Mouse (Mus musculus): ENCODE results near the gene Reps2. TPM values are rescaled to one million over a fixed set of nuclear protein-coding genes. Genes with fewer than 3 reads are reported as not detected.

The Reps2 gene
- total and polyA plus RNA-seq, 2 experiments from 2014 or later: 0.07 to 0.42 TPM

- 33% methylated on average over 2 of the region's 2 CpGs for WGBS
- DNase-seq (ENCODE audit: low spot score): peak; percentile 24
These were observed 116.2 kb downstream of the Reps2 start for GRCm38 (mm10) chrX:162527240-162527639.

GRCm38 (mm10) chrX:162521831-162522514 lies 121.5 kb downstream of the Reps2 start:
- no peak overlapping the region for H3K4me3 ChIP-seq (ENCODE audit: low read depth, low read length)
- no peaks in the 10 kb centered on the region for H3K9me3 ChIP-seq (replicated peaks; ENCODE audit: control insufficient read depth, low read length)
- 57% methylated on average over 9 of the region's 9 CpGs for WGBS
- no peak overlapping the region for H3K9ac ChIP-seq (replicated peaks; ENCODE audit: low read depth, low read length)
- no peak overlapping the region for H3K27ac ChIP-seq (ENCODE audit: low read depth)
- H3K27me3 ChIP-seq (ENCODE audit: control insufficient read depth, insufficient read depth, low read length): no peaks in the 10 kb centered on the region
- no peak for TF ChIP-seq EP300 (IDR thresholded peaks at IDR 0.05; ENCODE audit: low read depth)
- TF ChIP-seq CTCF (IDR thresholded peaks at IDR 0.05; ENCODE audit: low read depth): no peak
- no peaks in the 10 kb centered on the region for H3K36me3 ChIP-seq (replicated peaks; ENCODE audit: control insufficient read depth, insufficient read depth, low read length)
- H3K4me2 ChIP-seq (ENCODE audit: low read depth, low read length): no peak overlapping the region
- no peak for DNase-seq (ENCODE audit: low spot score)
- no peak for ATAC-seq (ENCODE audit: insufficient read depth, low read depth)
- H3K4me1 ChIP-seq (ENCODE audit: control insufficient read depth, insufficient read depth): no peaks in the 10 kb centered on the region

More at GRCm38 (mm10) chrX:162527240-162527639, 116.2 kb downstream of the Reps2 start:
- no peak overlapping the region for H3K4me3 ChIP-seq (ENCODE audit: low read depth, low read length)
- no peak overlapping the region for H3K4me2 ChIP-seq (ENCODE audit: low read depth, low read length)
- no peaks in the 10 kb centered on the region for H3K27me3 ChIP-seq (ENCODE audit: control insufficient read depth, insufficient read depth, low read length)
- no peaks in the 10 kb centered on the region for H3K9me3 ChIP-seq (replicated peaks; ENCODE audit: control insufficient read depth, low read length)
- no peaks in the 10 kb centered on the region for H3K4me1 ChIP-seq (ENCODE audit: control insufficient read depth, insufficient read depth)
- TF ChIP-seq CTCF (IDR thresholded peaks at IDR 0.05; ENCODE audit: low read depth) (peak; percentile 70), EP300 (IDR thresholded peaks at IDR 0.05; ENCODE audit: low read depth) (no peak)
- no peak; the same call in 1 of the 2 replicates for ATAC-seq (ENCODE audit: insufficient read depth, low read depth)
- H3K9ac ChIP-seq (replicated peaks; ENCODE audit: low read depth, low read length): no peak overlapping the region
- no peak overlapping the region for H3K27ac ChIP-seq (ENCODE audit: low read depth)
- no peaks in the 10 kb centered on the region for H3K36me3 ChIP-seq (replicated peaks; ENCODE audit: control insufficient read depth, insufficient read depth, low read length)

GRCm38 (mm10) chrX:162521197-162521596 lies 122.3 kb downstream of the Reps2 start:
- no peak overlapping the region for H3K27ac ChIP-seq (ENCODE audit: low read depth)
- H3K9me3 ChIP-seq (replicated peaks; ENCODE audit: control insufficient read depth, low read length): no peaks in the 10 kb centered on the region
- H3K36me3 ChIP-seq (replicated peaks; ENCODE audit: control insufficient read depth, insufficient read depth, low read length): no peaks in the 10 kb centered on the region
- no peak overlapping the region for H3K4me3 ChIP-seq (ENCODE audit: low read depth, low read length)
- no peak for DNase-seq (ENCODE audit: low spot score)
- WGBS: 62% methylated on average over 4 of the region's 4 CpGs
- H3K9ac ChIP-seq (replicated peaks; ENCODE audit: low read depth, low read length): no peak overlapping the region
- no peaks in the 10 kb centered on the region for H3K4me1 ChIP-seq (ENCODE audit: control insufficient read depth, insufficient read depth)
- no peak for ATAC-seq (ENCODE audit: insufficient read depth, low read depth)
- no peak for TF ChIP-seq EP300 (IDR thresholded peaks at IDR 0.05; ENCODE audit: low read depth)
- no peak for TF ChIP-seq CTCF (IDR thresholded peaks at IDR 0.05; ENCODE audit: low read depth)
- H3K4me2 ChIP-seq (ENCODE audit: low read depth, low read length): no peak overlapping the region
- H3K27me3 ChIP-seq (ENCODE audit: control insufficient read depth, insufficient read depth, low read length): no peaks in the 10 kb centered on the region

GRCm38 (mm10) chrX:162520374-162520773 lies 123.1 kb downstream of the Reps2 start:
- DNase-seq (ENCODE audit: low spot score) (no peak), ATAC-seq (ENCODE audit: insufficient read depth, low read depth) (no peak)
- no peak overlapping the region for H3K4me2 ChIP-seq (ENCODE audit: low read depth, low read length)
- no peak overlapping the region for H3K27ac ChIP-seq (ENCODE audit: low read depth)
- no peaks in the 10 kb centered on the region for H3K36me3 ChIP-seq (replicated peaks; ENCODE audit: control insufficient read depth, insufficient read depth, low read length)
- 36% methylated on average over 2 of the region's 2 CpGs for WGBS
- H3K4me3 ChIP-seq (ENCODE audit: low read depth, low read length): no peak overlapping the region
- H3K9me3 ChIP-seq (replicated peaks; ENCODE audit: control insufficient read depth, low read length): no peaks in the 10 kb centered on the region
- no peak for TF ChIP-seq EP300 (IDR thresholded peaks at IDR 0.05; ENCODE audit: low read depth)
- TF ChIP-seq CTCF (IDR thresholded peaks at IDR 0.05; ENCODE audit: low read depth): no peak
- no peaks in the 10 kb centered on the region for H3K4me1 ChIP-seq (ENCODE audit: control insufficient read depth, insufficient read depth)
- no peaks in the 10 kb centered on the region for H3K27me3 ChIP-seq (ENCODE audit: control insufficient read depth, insufficient read depth, low read length)
- no peak overlapping the region for H3K9ac ChIP-seq (replicated peaks; ENCODE audit: low read depth, low read length)

GRCm38 (mm10) chrX:162510426-162510980 lies 132.9 kb downstream of the Reps2 start:
- DNase-seq (ENCODE audit: low spot score): peak; percentile 6
- H3K4me1 ChIP-seq (ENCODE audit: control insufficient read depth, insufficient read depth): no peaks in the 10 kb centered on the region
- no peak for TF ChIP-seq EP300 (IDR thresholded peaks at IDR 0.05; ENCODE audit: low read depth)
- TF ChIP-seq CTCF (IDR thresholded peaks at IDR 0.05; ENCODE audit: low read depth): peak; percentile 20
- H3K36me3 ChIP-seq (replicated peaks; ENCODE audit: control insufficient read depth, insufficient read depth, low read length): no peaks in the 10 kb centered on the region
- H3K4me3 ChIP-seq (ENCODE audit: low read depth, low read length): no peak overlapping the region
- no peak overlapping the region for H3K9ac ChIP-seq (replicated peaks; ENCODE audit: low read depth, low read length)
- no peak for ATAC-seq (ENCODE audit: insufficient read depth, low read depth)
- H3K9me3 ChIP-seq (replicated peaks; ENCODE audit: control insufficient read depth, low read length): no peaks in the 10 kb centered on the region; the same call in 1 of the 2 replicates
- 33% methylated on average over 2 of the region's 2 CpGs for WGBS
- no peak overlapping the region for H3K4me2 ChIP-seq (ENCODE audit: low read depth, low read length)
- no peaks in the 10 kb centered on the region for H3K27me3 ChIP-seq (ENCODE audit: control insufficient read depth, insufficient read depth, low read length)
- no peak overlapping the region for H3K27ac ChIP-seq (ENCODE audit: low read depth)

All from heart, postnatal 0 days (tissue).